Mouse (Mus musculus): Measurements from ENCODE around the gene Strn3. TPM values are rescaled to one million over a fixed set of nuclear protein-coding genes. Genes with fewer than 3 reads are reported as not detected.

Strn3 gene
- total and polyA plus RNA-seq, 3 experiments = 19.0 to 46.3 (median 29.4) TPM

- H3K4me1 ChIP-seq (ENCODE audit: control insufficient read depth in 1 of 2, insufficient read depth in 2 of 2, low read length in 2 of 2) = peaks cover 14 to 18% of the 10 kb centered on the region in 2 experiments
- peaks cover 0 to 22% of the 10 kb centered on the region in 2 experiments; a peak in 2 of 4 replicates for H3K36me3 ChIP-seq (ENCODE audit: control insufficient read depth in 1 of 2, insufficient read depth in 2 of 2, low read length in 2 of 2)
- H3K9me3 ChIP-seq (replicated peaks; ENCODE audit: insufficient read depth, low read length) = no peaks in the 10 kb centered on the region
- H3K79me2 ChIP-seq (ENCODE audit: control insufficient read depth, insufficient read depth, low read length, poor library complexity) = peaks cover 8% of the 10 kb centered on the region
- no peak overlapping the region for H3K4me3 ChIP-seq (ENCODE audit: control insufficient read depth in 1 of 2, insufficient read depth in 1 of 2, low read depth in 2 of 2, low read length in 2 of 2)
- TF ChIP-seq USF2 (IDR thresholded peaks at IDR 0.05; ENCODE audit: borderline replicate concordance in 1 of 2, insufficient read depth in 1 of 2, low read depth in 1 of 2, low read length in 2 of 2) (no peak), ZC3H11A (IDR thresholded peaks at IDR 0.05; ENCODE audit: low read depth, low read length) (no peak), TAL1 (IDR thresholded peaks at IDR 0.05; ENCODE audit: low read length) (no peak), BHLHE40 (IDR thresholded peaks at IDR 0.05; ENCODE audit: borderline replicate concordance, low read depth, low read length) (no peak), NELFE (IDR thresholded peaks at IDR 0.05; ENCODE audit: low read depth, low read length) (no peak), MYB (IDR thresholded peaks at IDR 0.05; ENCODE audit: low read depth, low read length) (no peak), TBP (IDR thresholded peaks at IDR 0.05; ENCODE audit: low read depth, low read length) (no peak), ZKSCAN1 (IDR thresholded peaks at IDR 0.05; ENCODE audit: low read depth, low read length) (no peak), EP300 (IDR thresholded peaks at IDR 0.05; ENCODE audit: low read depth in 1 of 2, low read length in 2 of 2) (no peak)
- no peaks in the 10 kb centered on the region for H3K27me3 ChIP-seq (ENCODE audit: control insufficient read depth in 1 of 2, insufficient read depth in 2 of 2, low read length in 2 of 2)
- no peak overlapping the region for H3K27ac ChIP-seq (ENCODE audit: control insufficient read depth, low read depth, low read length)
- DNase-seq (ENCODE audit: low read depth, low spot score) = no peak
- no peak overlapping the region for H3K9ac ChIP-seq (ENCODE audit: control insufficient read depth, low read depth, low read length, poor library complexity, severe bottlenecking)
These were observed 4.5 kb upstream of the Strn3 start for GRCm38 (mm10) chr12:51696157-51696556.

- H3K9me3 ChIP-seq (replicated peaks; ENCODE audit: insufficient read depth, low read length) = no peaks in the 10 kb centered on the region
- peak overlapping the region; percentile 35; the same call in 1 of the 2 replicates for H3K27ac ChIP-seq (ENCODE audit: control insufficient read depth, low read depth, low read length)
- no peak overlapping the region; the same call in 1 of the 2 replicates for H3K9ac ChIP-seq (ENCODE audit: control insufficient read depth, low read depth, low read length, poor library complexity, severe bottlenecking)
- peak overlapping the region in 1 of 2 experiments; percentile 24; a peak in 1 of 4 replicates for H3K4me3 ChIP-seq (ENCODE audit: control insufficient read depth in 1 of 2, insufficient read depth in 1 of 2, low read depth in 2 of 2, low read length in 2 of 2)
- H3K4me1 ChIP-seq (ENCODE audit: control insufficient read depth in 1 of 2, insufficient read depth in 2 of 2, low read length in 2 of 2) = peaks cover 14 to 21% of the 10 kb centered on the region in 2 experiments
- H3K36me3 ChIP-seq (ENCODE audit: control insufficient read depth in 1 of 2, insufficient read depth in 2 of 2, low read length in 2 of 2) = peaks cover 0 to 22% of the 10 kb centered on the region in 2 experiments; a peak in 2 of 4 replicates
- peak; percentile 70 for DNase-seq (ENCODE audit: low read depth, low spot score)
- no peaks in the 10 kb centered on the region for H3K27me3 ChIP-seq (ENCODE audit: control insufficient read depth in 1 of 2, insufficient read depth in 2 of 2, low read length in 2 of 2)
- H3K79me2 ChIP-seq (ENCODE audit: control insufficient read depth, insufficient read depth, low read length, poor library complexity) = peaks cover 17% of the 10 kb centered on the region
- 0 out of 4 replicates have a peak, but pooled peaks of 1 of the 2 experiments have one; percentile 25 for TF ChIP-seq EP300 (IDR thresholded peaks at IDR 0.05; ENCODE audit: low read depth in 1 of 2, low read length in 2 of 2)
- TF ChIP-seq MAFK (IDR thresholded peaks at IDR 0.05; ENCODE audit: borderline replicate concordance, low read depth, low read length) = 0 out of 2 replicates have a peak, but pooled peaks have one; percentile 3
- TF ChIP-seq GATA1 (IDR thresholded peaks at IDR 0.05; ENCODE audit: low read depth, low read length) = peak; percentile 44
- peak; percentile 59; the same call in 1 of the 2 replicates for TF ChIP-seq ELF1 (IDR thresholded peaks at IDR 0.05; ENCODE audit: low read depth, low read length)
- 0 out of 2 replicates have a peak, but pooled peaks have one; percentile 34 for TF ChIP-seq MYC (IDR thresholded peaks at IDR 0.05; ENCODE audit: low read depth, low read length)
- TF ChIP-seq ETS1 (IDR thresholded peaks at IDR 0.05; ENCODE audit: low read depth, low read length) = 0 out of 2 replicates have a peak, but pooled peaks have one; percentile 24
- no peak; the same call in 1 of the 2 replicates for TF ChIP-seq MXI1 (IDR thresholded peaks at IDR 0.05; ENCODE audit: low read depth, low read length)
- TF ChIP-seq BHLHE40 (IDR thresholded peaks at IDR 0.05; ENCODE audit: borderline replicate concordance, low read depth, low read length) = no peak
These were observed 3.3 kb upstream of the Strn3 start for GRCm38 (mm10) chr12:51694966-51695365.
